Mouse (Mus musculus) liver, embryonic 13.5 days (tissue): ENCODE results near the gene Ccl27a. TPM values are rescaled to one million over a fixed set of nuclear protein-coding genes. Genes with fewer than 3 reads are reported as not detected.

ENCODE experiments used
- ATAC-seq: fragments of 200-750 bp; cut with Nextera tagmentation; 2 replicates; pipeline ENCODE4 v1.8.0; 2017; ENCODE audit warnings: low read depth, mild to moderate bottlenecking, moderate number of reproducible peaks, moderate library complexity
- DNase-seq: peaks from one replicate; pipeline ENCODE4 v3.0.0; 2022
- H3K27ac ChIP-seq: fragments of 300-500 bp; sonication (generic); 2 replicates; pipeline ENCODE4 v1.5.1; 2015; ENCODE audit warnings: moderate library complexity, mild to moderate bottlenecking, inconsistent platforms
- H3K27me3 ChIP-seq: fragments of 300-500 bp; sonication (generic); 2 replicates; pipeline ENCODE4 v1.6.1; 2015; ENCODE audit warnings: mild to moderate bottlenecking, inconsistent platforms
- H3K36me3 ChIP-seq: fragments of 300-500 bp; sonication (generic); 2 replicates; pipeline ENCODE4 v1.6.1; 2015; ENCODE audit warnings: mild to moderate bottlenecking, inconsistent platforms
- H3K4me1 ChIP-seq: fragments of 300-500 bp; sonication (generic); replicated peaks from 2 replicates; pipeline ENCODE4 v1.6.1; 2015; ENCODE audit warnings: inconsistent platforms
- H3K4me2 ChIP-seq: fragments of 300-500 bp; sonication (generic); 2 replicates; pipeline ENCODE4 v1.6.1; 2015; ENCODE audit warnings: inconsistent platforms, mild to moderate bottlenecking, moderate library complexity
- H3K4me3 ChIP-seq: fragments of 300-500 bp; sonication (generic); replicated peaks from 2 replicates; pipeline ENCODE4 v1.5.1; 2015; ENCODE audit warnings: mild to moderate bottlenecking, inconsistent platforms
- H3K9ac ChIP-seq: fragments of 300-500 bp; sonication (generic); 2 replicates; pipeline ENCODE4 v1.6.1; 2015; ENCODE audit warnings: mild to moderate bottlenecking, inconsistent platforms
- H3K9me3 ChIP-seq: fragments of 300-500 bp; sonication (generic); replicated peaks from 2 replicates; pipeline ENCODE4 v1.6.1; 2016; ENCODE audit warnings: inconsistent platforms
- WGBS: fragments of 180-500 bp; shearing (Covaris S2); methylation state at CpG from one replicate; pipeline ENCODE4 v1.1.7; 2015; ENCODE audit not compliant: insufficient replicate concordance; 5-methylcytosine and 5-hydroxymethylcytosine counted together
- polyA plus RNA-seq: library from polyadenylated mRNA; unstranded; fragments of >200 nt; fragmentation: Nextera tagmentation; extraction: Ambion mirVana; gene quantifications from 2 replicates; pipeline ENCODE4 v1.2.1, GENCODE M21; 2015

Ccl27a gene
- polyA plus RNA-seq, 1 experiment from 2014 or later = 7.1 TPM

GRCm38 (mm10) chr4:41726826-41727621 is 47.0 kb downstream of the Ccl27a start:
- DNase-seq = no peak
- WGBS = 16% methylated on average over 20 of the region's 20 CpGs

GRCm38 (mm10) chr4:41722918-41723351 is 51.1 kb downstream of the Ccl27a start, which contains the start of gene Dctn3:
Gene Dctn3, minus strand, starts transcription at chr4:41723170.
- no peak within 1 kb of the TSS for H3K27ac ChIP-seq

More at GRCm38 (mm10) chr4:41726826-41727621, 47.0 kb downstream of the Ccl27a start:
- no peak overlapping the region for H3K9ac ChIP-seq
- ATAC-seq = no peak
- H3K4me1 ChIP-seq = peaks cover 19% of the 10 kb centered on the region
- no peaks in the 10 kb centered on the region for H3K9me3 ChIP-seq
- H3K27me3 ChIP-seq = peaks cover 83% of the 10 kb centered on the region
- H3K4me2 ChIP-seq = no peak overlapping the region
- H3K36me3 ChIP-seq = no peaks in the 10 kb centered on the region
- H3K4me3 ChIP-seq = no peak overlapping the region
- H3K27ac ChIP-seq = no peak overlapping the region

More at GRCm38 (mm10) chr4:41722918-41723351, 51.1 kb downstream of the Ccl27a start, which contains the start of gene Dctn3:
- ATAC-seq = peak; percentile 94
- Histone ChIP-seq H3K36me3 (peaks cover 27% of the 10 kb centered on the region), H3K4me3 (peak within 1 kb of the TSS; percentile 87), H3K4me2 (peak within 1 kb of the TSS; percentile 82), H3K27me3 (peaks cover 45% of the 10 kb centered on the region), H3K9me3 (no peaks in the 10 kb centered on the region), H3K4me1 (peaks cover 19% of the 10 kb centered on the region), H3K9ac (peak within 1 kb of the TSS; percentile 88)
- 0% methylated on average over 27 of the region's 27 CpGs for WGBS
- peak; percentile 83 for DNase-seq

Other genes with a start within 250 kb of the Ccl27a start
- 0.30 and 0.71 TPM in 2 replicates for gene Fam219a, start 204.7 kb downstream of the Ccl27a start, polyA plus RNA-seq
- gene Dnaic1, start 204.5 kb downstream of the Ccl27a start, polyA plus RNA-seq = 1.4 TPM in 2 replicates
- 1.2 and 1.5 TPM in 2 replicates for gene Enho, start 133.9 kb downstream of the Ccl27a start, polyA plus RNA-seq
- 0.38 and 0.62 TPM in 2 replicates for gene Cntfr, start 77.2 kb downstream of the Ccl27a start, polyA plus RNA-seq
- 32.7 and 35.8 TPM in 2 replicates for gene Il11ra1, start 74.3 kb downstream of the Ccl27a start, polyA plus RNA-seq
- 38.6 and 40.8 TPM in 2 replicates for gene Rpp25l, start 60.7 kb downstream of the Ccl27a start, polyA plus RNA-seq
- 86.4 and 90.0 TPM in 2 replicates for gene Dctn3, start 51.1 kb downstream of the Ccl27a start, polyA plus RNA-seq
- gene Arid3c, start 43.1 kb downstream of the Ccl27a start, polyA plus RNA-seq = not detected in 2 replicates
- 22.5 and 25.0 TPM in 2 replicates for gene Galt, start 19.0 kb downstream of the Ccl27a start, polyA plus RNA-seq
- 45.1 and 45.2 TPM in 2 replicates for gene Sigmar1, start 18.1 kb downstream of the Ccl27a start, polyA plus RNA-seq
- gene Gm21541, start 129.4 kb upstream of the Ccl27a start, polyA plus RNA-seq = not detected in 2 replicates
- 0.31 and 0.39 TPM in 2 replicates for gene Gm20878, start 167.3 kb upstream of the Ccl27a start, polyA plus RNA-seq
- gene Fam205a4, start 191.8 kb upstream of the Ccl27a start, polyA plus RNA-seq = 0.03 TPM in 1 of 2 replicates, not detected in the other